Mouse (Mus musculus): ENCODE results near the gene Tet3.
A peak's percentile ranks its signal among the peaks of the same experiment; 100 is the strongest.

Tet3 gene

GRCm38 (mm10) chr6:83478217-83478616, 19.3 kb upstream of the Tet3 start:
- no peak for DNase-seq (ENCODE audit: inconsistent ontology term)

DNA sequence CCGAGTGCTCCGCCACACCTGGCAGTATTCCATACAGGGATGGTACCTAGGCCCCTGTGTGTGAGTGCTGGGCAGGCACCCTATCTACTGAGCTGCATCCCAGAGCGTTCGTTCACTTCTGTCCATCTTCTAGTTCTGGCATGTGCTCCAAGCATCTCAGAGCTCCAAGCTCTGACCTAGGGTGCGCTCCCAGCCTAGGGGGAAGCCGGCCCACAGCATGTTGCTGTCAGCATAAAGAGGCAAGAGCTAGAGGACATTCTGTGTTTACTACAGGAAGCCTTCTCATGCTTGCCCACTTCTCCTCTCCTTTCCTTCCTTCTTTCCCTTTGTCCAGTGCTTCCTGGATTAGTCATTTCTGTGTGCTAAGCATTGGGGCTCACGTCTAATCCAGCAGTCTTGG, 16.5 kb upstream of the Tet3 start:
- no peak for DNase-seq (ENCODE audit: inconsistent ontology term)

DNA sequence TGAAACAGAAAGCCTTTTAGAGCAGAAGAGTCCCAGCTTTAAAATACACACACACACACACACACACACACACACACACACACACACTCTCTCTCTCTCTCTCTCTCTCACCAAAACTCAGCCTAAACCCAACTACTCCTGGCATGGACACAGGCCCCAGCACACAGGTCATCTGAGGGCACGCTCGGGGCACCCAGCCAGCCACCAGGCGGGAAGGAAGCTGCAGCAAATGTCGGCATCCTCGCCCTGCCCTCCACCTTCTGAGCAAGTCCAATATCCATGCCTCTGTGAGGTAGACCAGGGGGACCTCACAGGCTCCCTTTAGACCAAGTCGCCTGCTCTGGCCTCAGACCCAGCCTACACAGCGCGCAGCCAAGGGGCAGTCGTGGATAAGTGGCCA, 14.4 kb upstream of the Tet3 start:
- DNase-seq (ENCODE audit: inconsistent ontology term): peak; percentile 8

- no peak for DNase-seq (ENCODE audit: inconsistent ontology term)
Observed at GRCm38 (mm10) chr6:83471739-83472138, 12.9 kb upstream of the Tet3 start.

DNA sequence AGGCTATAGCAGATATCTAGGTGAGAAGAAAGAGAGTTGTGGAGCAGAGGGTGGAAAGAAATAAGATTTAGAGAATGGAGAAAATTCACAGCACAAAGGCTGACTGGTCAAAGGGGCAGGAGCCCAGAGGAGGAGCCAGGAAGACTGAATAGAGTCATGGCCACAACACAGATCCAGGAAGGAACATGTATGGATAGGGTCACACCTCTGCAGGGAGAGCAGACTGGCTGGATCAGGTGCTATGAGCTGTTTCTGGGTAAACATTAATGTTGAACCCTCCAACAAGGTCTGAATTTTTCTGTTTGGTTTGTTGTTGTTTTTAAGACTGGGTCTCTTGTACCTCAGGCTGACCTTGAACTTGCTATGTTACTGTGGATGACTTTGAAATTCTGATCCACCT, 5.1 kb upstream of the Tet3 start:
- no peak for DNase-seq (ENCODE audit: inconsistent ontology term)

DNA sequence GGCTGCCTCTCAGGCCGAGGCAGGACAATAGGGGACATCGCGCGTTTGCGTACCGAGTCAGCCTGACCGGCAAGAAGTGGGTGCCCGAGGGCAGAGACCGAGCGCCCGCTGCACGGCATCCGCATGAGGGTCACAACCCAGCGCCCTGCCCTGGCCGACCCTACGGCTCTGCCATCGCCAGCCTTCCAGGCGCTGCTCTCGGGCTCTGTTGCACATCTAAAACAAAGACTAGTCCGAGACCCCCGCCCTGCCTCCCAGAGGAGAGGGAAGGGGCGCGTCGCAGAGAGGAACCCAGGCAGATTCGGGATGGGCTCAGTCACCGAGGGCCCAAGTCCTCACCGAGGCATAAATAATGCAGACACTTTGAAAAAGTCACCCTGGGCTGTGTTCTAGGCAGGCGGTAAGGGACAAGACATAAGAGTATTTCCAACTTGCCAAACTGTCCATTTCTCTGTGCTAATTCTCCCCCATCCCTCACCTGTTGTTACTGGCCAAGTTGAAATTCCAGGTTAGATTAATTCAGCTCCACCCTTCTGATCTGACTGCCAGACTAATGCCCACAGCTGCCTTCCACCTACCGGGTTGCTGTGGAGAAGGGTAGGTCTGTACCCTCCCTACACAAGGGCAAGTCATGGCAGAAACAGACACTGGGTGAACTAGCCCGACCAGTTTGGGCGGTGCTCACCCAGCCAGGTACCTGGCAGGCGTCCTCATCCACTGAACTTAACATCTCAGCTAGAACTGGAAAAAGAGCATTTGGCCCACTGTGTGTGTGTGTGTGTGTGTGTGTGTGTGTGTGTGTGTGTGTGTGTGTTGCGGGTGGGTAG, 1.7 kb downstream of the Tet3 start:
- DNase-seq (ENCODE audit: inconsistent ontology term): no peak

GRCm38 (mm10) chr6:83456131-83456983, 2.5 kb downstream of the Tet3 start:
- peak; percentile 76 for DNase-seq (ENCODE audit: inconsistent ontology term)

GRCm38 (mm10) chr6:83455328-83456130, 3.4 kb downstream of the Tet3 start:
- DNase-seq (ENCODE audit: inconsistent ontology term): peak; percentile 40

DNA sequence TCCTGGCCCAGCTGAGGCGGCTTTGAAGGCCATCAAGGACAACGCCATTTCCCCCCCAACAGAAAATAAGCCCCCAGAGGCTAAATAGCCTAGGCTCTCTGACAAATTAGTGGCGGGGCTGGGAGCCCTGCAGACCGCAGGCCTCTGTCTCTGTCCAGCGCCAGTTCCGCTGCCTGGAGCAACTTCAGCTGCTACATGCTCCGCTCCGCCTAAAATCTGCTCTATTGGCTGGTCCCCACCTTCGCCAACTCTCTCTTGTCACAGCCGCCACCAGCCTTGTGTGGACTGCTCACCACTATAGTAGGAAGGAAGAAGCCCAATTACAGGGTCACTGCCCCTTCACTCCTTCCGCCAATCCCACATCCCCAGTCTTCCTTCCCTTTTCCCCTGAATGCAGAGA, 5.2 kb downstream of the Tet3 start:
- peak; percentile 5 for DNase-seq (ENCODE audit: inconsistent ontology term)

DNA sequence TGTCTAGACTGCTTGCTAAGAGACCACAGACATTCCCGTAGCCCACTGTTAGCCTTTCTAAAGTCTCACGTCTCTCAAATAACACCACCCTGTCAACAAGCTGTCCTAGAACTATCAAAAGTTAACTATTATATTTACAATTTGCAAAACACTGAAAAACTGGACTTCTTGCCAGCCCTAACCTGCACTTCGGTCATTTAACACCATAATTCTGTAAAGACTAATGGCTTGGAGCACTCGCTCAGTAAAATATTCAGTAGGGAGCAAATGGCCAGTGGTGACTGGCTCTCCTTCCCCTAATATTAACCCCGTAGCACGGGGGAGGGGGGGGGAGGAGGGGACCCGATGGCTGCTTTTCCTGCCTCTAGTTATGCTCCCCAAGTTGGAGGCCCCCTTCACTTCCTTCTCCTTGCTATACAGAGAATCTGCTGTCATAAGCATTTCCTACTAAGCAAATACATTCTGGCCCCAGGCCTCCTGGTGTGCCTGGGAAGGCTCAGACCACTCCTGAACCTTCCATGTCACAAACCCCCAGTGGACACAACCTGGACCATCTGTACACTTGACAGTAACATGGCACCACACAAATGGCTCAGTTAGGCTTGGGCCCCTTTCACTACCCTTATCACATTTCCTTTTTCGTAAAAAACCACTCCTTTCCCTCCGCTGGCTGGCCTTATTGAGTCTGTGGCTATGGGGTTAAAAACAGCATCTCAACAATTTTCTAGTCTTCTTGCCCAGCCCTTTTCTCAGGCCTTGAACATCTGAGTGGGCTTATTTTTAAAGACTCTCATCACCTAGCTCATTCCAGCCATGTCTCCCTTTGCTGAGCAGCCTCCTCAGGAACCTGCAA, 8.2 kb downstream of the Tet3 start:
- no peak for DNase-seq (ENCODE audit: inconsistent ontology term)

- DNase-seq (ENCODE audit: inconsistent ontology term): no peak
Observed at GRCm38 (mm10) chr6:83449440-83449839, 9.4 kb downstream of the Tet3 start.

- DNase-seq (ENCODE audit: inconsistent ontology term): no peak
Observed at GRCm38 (mm10) chr6:83448911-83449310, 10.0 kb downstream of the Tet3 start.

GRCm38 (mm10) chr6:83447031-83447430, 11.9 kb downstream of the Tet3 start:
- no peak for DNase-seq (ENCODE audit: inconsistent ontology term)

GRCm38 (mm10) chr6:83445796-83446195, 13.1 kb downstream of the Tet3 start:
- no peak for DNase-seq (ENCODE audit: inconsistent ontology term)

- DNase-seq (ENCODE audit: inconsistent ontology term): peak; percentile 95
Observed at GRCm38 (mm10) chr6:83443441-83444340, 15.2 kb downstream of the Tet3 start.

DNA sequence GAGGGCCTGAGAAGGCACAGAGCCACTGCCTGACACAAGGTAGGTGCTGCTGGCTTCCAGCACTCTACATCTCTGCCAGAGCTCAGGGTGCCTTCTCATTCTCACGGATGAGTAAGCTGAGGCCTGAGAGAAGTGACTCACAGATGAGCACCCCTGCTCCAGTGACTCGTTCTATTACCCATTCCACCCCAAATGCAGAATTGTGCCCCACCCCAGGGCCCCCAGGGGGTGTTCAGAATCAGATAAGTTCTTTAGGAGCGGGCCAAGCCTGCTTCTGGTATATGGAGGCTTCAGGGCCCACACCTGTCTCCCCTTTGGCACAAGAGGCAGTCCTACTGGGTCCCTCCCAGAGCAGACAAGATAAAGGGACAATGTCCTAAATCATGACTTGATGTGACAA, 16.2 kb downstream of the Tet3 start:
- peak; percentile 72 for DNase-seq (ENCODE audit: inconsistent ontology term)

- DNase-seq (ENCODE audit: inconsistent ontology term): peak; percentile 94
Observed at GRCm38 (mm10) chr6:83441259-83442061, 17.4 kb downstream of the Tet3 start.

- peak; percentile 84 for DNase-seq (ENCODE audit: inconsistent ontology term)
Observed at GRCm38 (mm10) chr6:83440510-83441258, 18.2 kb downstream of the Tet3 start.

DNA sequence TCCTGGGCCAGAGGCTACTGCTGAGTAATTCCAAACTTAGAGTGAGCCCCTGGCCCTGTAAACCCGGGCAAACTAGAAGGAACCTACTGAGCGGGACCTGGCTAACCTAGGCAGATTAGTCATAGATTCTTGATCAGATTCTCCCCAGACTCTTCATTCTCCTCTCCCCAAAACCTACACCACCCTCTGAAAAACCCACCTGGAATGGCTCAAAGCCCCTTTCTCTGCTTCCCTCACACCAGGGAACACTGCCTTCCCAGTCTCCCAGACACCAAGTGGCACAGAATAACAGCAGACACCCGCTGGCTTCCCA, 18.7 kb downstream of the Tet3 start:
- no peak for DNase-seq (ENCODE audit: inconsistent ontology term)

Measured in Muller cell, postnatal 12 days (primary cell).